Mouse (Mus musculus): Measurements from ENCODE around the gene Dgcr6.

Gene Dgcr6

GRCm38 (mm10) chr16:18070798-18071197 is 18.1 kb downstream of the Dgcr6 start:
- no peak for DNase-seq (ENCODE audit: low read depth)

- DNase-seq (ENCODE audit: low read depth): no peak
Measured at GRCm38 (mm10) chr16:18072089-18072488, 19.4 kb downstream of the Dgcr6 start.

GRCm38 (mm10) chr16:18073259-18073962 is 20.8 kb downstream of the Dgcr6 start:
- DNase-seq (ENCODE audit: low read depth): peak; percentile 19

GRCm38 (mm10) chr16:18074611-18075010 is 22.0 kb downstream of the Dgcr6 start:
- no peak for DNase-seq (ENCODE audit: low read depth)

- DNase-seq (ENCODE audit: low read depth): no peak
Measured at GRCm38 (mm10) chr16:18075201-18075600, 22.5 kb downstream of the Dgcr6 start.

GRCm38 (mm10) chr16:18078314-18079015 is 25.8 kb downstream of the Dgcr6 start:
- no peak for DNase-seq (ENCODE audit: low read depth)

GRCm38 (mm10) chr16:18079300-18079699 is 26.6 kb downstream of the Dgcr6 start:
- DNase-seq (ENCODE audit: low read depth): no peak

GRCm38 (mm10) chr16:18080171-18080570 is 27.5 kb downstream of the Dgcr6 start:
- DNase-seq (ENCODE audit: low read depth): no peak

- peak; percentile 32 for DNase-seq (ENCODE audit: low read depth)
Measured at GRCm38 (mm10) chr16:18081149-18081827, 28.6 kb downstream of the Dgcr6 start.

GRCm38 (mm10) chr16:18082291-18082690 is 29.6 kb downstream of the Dgcr6 start:
- DNase-seq (ENCODE audit: low read depth): peak; percentile 65

- DNase-seq (ENCODE audit: low read depth): no peak
Measured at GRCm38 (mm10) chr16:18083231-18083951, 30.7 kb downstream of the Dgcr6 start.

GRCm38 (mm10) chr16:18084262-18084661 is 31.6 kb downstream of the Dgcr6 start:
- no peak for DNase-seq (ENCODE audit: low read depth)

GRCm38 (mm10) chr16:18087101-18087500 is 34.4 kb downstream of the Dgcr6 start:
- DNase-seq (ENCODE audit: low read depth): peak; percentile 17

- DNase-seq (ENCODE audit: low read depth): peak; percentile 44
Measured at GRCm38 (mm10) chr16:18096348-18096747, 43.7 kb downstream of the Dgcr6 start.

GRCm38 (mm10) chr16:18102816-18103215 is 50.2 kb downstream of the Dgcr6 start:
- DNase-seq (ENCODE audit: low read depth): no peak

- no peak for DNase-seq (ENCODE audit: low read depth)
Measured at GRCm38 (mm10) chr16:18103366-18103765, 50.7 kb downstream of the Dgcr6 start.

- DNase-seq (ENCODE audit: low read depth): no peak
Measured at GRCm38 (mm10) chr16:18103808-18104207, 51.1 kb downstream of the Dgcr6 start.

- peak; percentile 95 for DNase-seq (ENCODE audit: low read depth)
Measured at GRCm38 (mm10) chr16:18108221-18108966, 55.7 kb downstream of the Dgcr6 start.

- peak; percentile 80 for DNase-seq (ENCODE audit: low read depth)
Measured at GRCm38 (mm10) chr16:18111042-18111441, 58.4 kb downstream of the Dgcr6 start.

- no peak for DNase-seq (ENCODE audit: low read depth)
Measured at GRCm38 (mm10) chr16:18116467-18116866, 63.8 kb downstream of the Dgcr6 start.

GRCm38 (mm10) chr16:18118285-18118684 is 65.6 kb downstream of the Dgcr6 start:
- DNase-seq (ENCODE audit: low read depth): no peak
